Mouse (Mus musculus): ENCODE data around the gene Trp53i11. TPM values are rescaled to one million over a fixed set of nuclear protein-coding genes. Genes with fewer than 3 reads are reported as not detected.
A peak's percentile ranks its signal among the peaks of the same experiment; 100 is the strongest.

Gene Trp53i11
- polyA plus RNA-seq (2012; rRNA removed), result 30.8 and 47.0 TPM in 2 replicates

GRCm38 (mm10) chr2:93187323-93187996 lies at the start of gene Trp53i11:
Gene Trp53i11 (plus strand): TSS chr2:93187548.
- peak; percentile 36 for TF ChIP-seq POLR2A (IDR thresholded peaks at IDR 0.05; ENCODE audit: low read depth, low read length)
- TF ChIP-seq CTCF (IDR thresholded peaks at IDR 0.05; ENCODE audit: extremely low read depth, insufficient read length, insufficient replicate concordance, low read depth, low read length), result peak; percentile 57; the same call in 1 of the 2 replicates
- H3K27me3 ChIP-seq (ENCODE audit: control insufficient read depth, insufficient read depth, low read length), result no peaks in the 10 kb centered on the region
- H3K4me3 ChIP-seq (ENCODE audit: low read depth, low read length), result peak within 1 kb of the TSS; percentile 71
- H3K4me1 ChIP-seq (ENCODE audit: control insufficient read depth, insufficient read depth, insufficient read length, low read length), result peaks cover 24% of the 10 kb centered on the region
- H3K27ac ChIP-seq (ENCODE audit: insufficient read depth, low read depth, low read length), result peak within 1 kb of the TSS; percentile 27
- 1% methylated on average over 68 of the region's 69 CpGs for WGBS
- H3K36me3 ChIP-seq (ENCODE audit: control insufficient read depth, insufficient read depth, low read length), result no peaks in the 10 kb centered on the region

GRCm38 (mm10) chr2:93139476-93139875 lies 47.9 kb upstream of the Trp53i11 start:
- Histone ChIP-seq H3K27me3 (ENCODE audit: control insufficient read depth, insufficient read depth, low read length) (no peaks in the 10 kb centered on the region), H3K4me3 (ENCODE audit: low read depth, low read length) (no peak overlapping the region), H3K36me3 (ENCODE audit: control insufficient read depth, insufficient read depth, low read length) (no peaks in the 10 kb centered on the region), H3K4me1 (ENCODE audit: control insufficient read depth, insufficient read depth, insufficient read length, low read length) (peaks cover 9% of the 10 kb centered on the region; the same call in 1 of the 2 replicates), H3K27ac (ENCODE audit: insufficient read depth, low read depth, low read length) (no peak overlapping the region)
- WGBS, result 93% methylated on average over 7 of the region's 7 CpGs
- TF ChIP-seq CTCF (IDR thresholded peaks at IDR 0.05; ENCODE audit: extremely low read depth, insufficient read length, insufficient replicate concordance, low read depth, low read length) (no peak), POLR2A (IDR thresholded peaks at IDR 0.05; ENCODE audit: low read depth, low read length) (no peak)

- no peak overlapping the region for H3K4me3 ChIP-seq (ENCODE audit: low read depth, low read length)
- H3K36me3 ChIP-seq (ENCODE audit: control insufficient read depth, insufficient read depth, low read length), result no peaks in the 10 kb centered on the region
- no peak overlapping the region for H3K27ac ChIP-seq (ENCODE audit: insufficient read depth, low read depth, low read length)
- H3K4me1 ChIP-seq (ENCODE audit: control insufficient read depth, insufficient read depth, insufficient read length, low read length), result peaks cover 2% of the 10 kb centered on the region; the same call in 1 of the 2 replicates
- WGBS, result 89% methylated on average over 3 of the region's 3 CpGs
- TF ChIP-seq POLR2A (IDR thresholded peaks at IDR 0.05; ENCODE audit: low read depth, low read length) (no peak), CTCF (IDR thresholded peaks at IDR 0.05; ENCODE audit: extremely low read depth, insufficient read length, insufficient replicate concordance, low read depth, low read length) (no peak)
- H3K27me3 ChIP-seq (ENCODE audit: control insufficient read depth, insufficient read depth, low read length), result no peaks in the 10 kb centered on the region
Observed at GRCm38 (mm10) chr2:93141329-93141728, 46.0 kb upstream of the Trp53i11 start.

- Histone ChIP-seq H3K27ac (ENCODE audit: insufficient read depth, low read depth, low read length) (no peak overlapping the region), H3K4me1 (ENCODE audit: control insufficient read depth, insufficient read depth, insufficient read length, low read length) (peaks cover 2% of the 10 kb centered on the region; the same call in 1 of the 2 replicates), H3K27me3 (ENCODE audit: control insufficient read depth, insufficient read depth, low read length) (no peaks in the 10 kb centered on the region), H3K36me3 (ENCODE audit: control insufficient read depth, insufficient read depth, low read length) (no peaks in the 10 kb centered on the region), H3K4me3 (ENCODE audit: low read depth, low read length) (no peak overlapping the region)
- TF ChIP-seq CTCF (IDR thresholded peaks at IDR 0.05; ENCODE audit: extremely low read depth, insufficient read length, insufficient replicate concordance, low read depth, low read length), result no peak
- no peak for TF ChIP-seq POLR2A (IDR thresholded peaks at IDR 0.05; ENCODE audit: low read depth, low read length)
- 80% methylated on average over 7 of the region's 7 CpGs for WGBS
Observed at GRCm38 (mm10) chr2:93142616-93143015, 44.7 kb upstream of the Trp53i11 start.

- Histone ChIP-seq H3K27ac (ENCODE audit: insufficient read depth, low read depth, low read length) (no peak overlapping the region), H3K36me3 (ENCODE audit: control insufficient read depth, insufficient read depth, low read length) (no peaks in the 10 kb centered on the region), H3K4me3 (ENCODE audit: low read depth, low read length) (no peak overlapping the region), H3K27me3 (ENCODE audit: control insufficient read depth, insufficient read depth, low read length) (no peaks in the 10 kb centered on the region), H3K4me1 (ENCODE audit: control insufficient read depth, insufficient read depth, insufficient read length, low read length) (peaks cover 2% of the 10 kb centered on the region; the same call in 1 of the 2 replicates)
- WGBS, result 34% methylated on average over 3 of the region's 3 CpGs
- TF ChIP-seq CTCF (IDR thresholded peaks at IDR 0.05; ENCODE audit: extremely low read depth, insufficient read length, insufficient replicate concordance, low read depth, low read length) (no peak), POLR2A (IDR thresholded peaks at IDR 0.05; ENCODE audit: low read depth, low read length) (no peak)
Observed at GRCm38 (mm10) chr2:93144126-93144525, 43.2 kb upstream of the Trp53i11 start.

GRCm38 (mm10) chr2:93150009-93150408 lies 37.3 kb upstream of the Trp53i11 start:
- Histone ChIP-seq H3K27me3 (ENCODE audit: control insufficient read depth, insufficient read depth, low read length) (no peaks in the 10 kb centered on the region), H3K27ac (ENCODE audit: insufficient read depth, low read depth, low read length) (no peak overlapping the region), H3K4me3 (ENCODE audit: low read depth, low read length) (no peak overlapping the region), H3K4me1 (ENCODE audit: control insufficient read depth, insufficient read depth, insufficient read length, low read length) (peaks cover 11% of the 10 kb centered on the region), H3K36me3 (ENCODE audit: control insufficient read depth, insufficient read depth, low read length) (no peaks in the 10 kb centered on the region)
- TF ChIP-seq CTCF (IDR thresholded peaks at IDR 0.05; ENCODE audit: extremely low read depth, insufficient read length, insufficient replicate concordance, low read depth, low read length), result no peak
- 28% methylated on average over 2 of the region's 2 CpGs for WGBS

GRCm38 (mm10) chr2:93150673-93151450 lies 36.5 kb upstream of the Trp53i11 start:
- H3K4me3 ChIP-seq (ENCODE audit: low read depth, low read length), result no peak overlapping the region
- H3K36me3 ChIP-seq (ENCODE audit: control insufficient read depth, insufficient read depth, low read length), result no peaks in the 10 kb centered on the region
- H3K27me3 ChIP-seq (ENCODE audit: control insufficient read depth, insufficient read depth, low read length), result no peaks in the 10 kb centered on the region
- TF ChIP-seq CTCF (IDR thresholded peaks at IDR 0.05; ENCODE audit: extremely low read depth, insufficient read length, insufficient replicate concordance, low read depth, low read length), result no peak
- no peak for TF ChIP-seq POLR2A (IDR thresholded peaks at IDR 0.05; ENCODE audit: low read depth, low read length)
- whole genome bisulfite sequencing, result 34% methylated on average over 9 of the region's 9 CpGs
- no peak overlapping the region for H3K27ac ChIP-seq (ENCODE audit: insufficient read depth, low read depth, low read length)
- H3K4me1 ChIP-seq (ENCODE audit: control insufficient read depth, insufficient read depth, insufficient read length, low read length), result peaks cover 16% of the 10 kb centered on the region
